Mouse (Mus musculus) kidney, embryonic 14.5 days (tissue): ENCODE data around the gene Mon2. TPM values are rescaled to one million over a fixed set of nuclear protein-coding genes. Genes with fewer than 3 reads are reported as not detected.
A peak's percentile ranks its signal among the peaks of the same experiment; 100 is the strongest.

ENCODE experiments used
- ATAC-seq: fragments of 200-750 bp; cut with Nextera tagmentation; 2 replicates; pipeline ENCODE4 v1.8.0; 2017; ENCODE audit warnings: moderate number of reproducible peaks, mild to moderate bottlenecking, moderate TSS enrichment, moderate library complexity; ENCODE audit not compliant: low FRiP score, low TSS enrichment
- H3K27ac ChIP-seq: fragments of 300-500 bp; sonication (generic); 2 replicates; pipeline ENCODE4 v1.5.1; 2014; ENCODE audit warnings: low read depth, mild to moderate bottlenecking, low read length, moderate library complexity, mixed read lengths
- H3K27me3 ChIP-seq: fragments of 300-500 bp; sonication (generic); 2 replicates; pipeline ENCODE4 v1.6.1; 2014; ENCODE audit warnings: mild to moderate bottlenecking, low read length; ENCODE audit not compliant: control insufficient read depth, insufficient read depth
- H3K36me3 ChIP-seq: fragments of 300-500 bp; sonication (generic); 2 replicates; pipeline ENCODE4 v1.6.1; 2014; ENCODE audit warnings: low read length, mixed read lengths; ENCODE audit not compliant: control insufficient read depth, insufficient read depth
- H3K4me1 ChIP-seq: fragments of 300-500 bp; sonication (generic); 2 replicates; pipeline ENCODE4 v1.6.1; 2014; ENCODE audit warnings: low read length, mixed read lengths; ENCODE audit not compliant: control insufficient read depth, insufficient read depth
- H3K4me2 ChIP-seq: fragments of 300-500 bp; sonication (generic); replicated peaks from 2 replicates; pipeline ENCODE4 v1.6.1; 2014; ENCODE audit warnings: low read depth, mild to moderate bottlenecking, low read length
- H3K4me3 ChIP-seq: fragments of 300-500 bp; sonication (generic); 2 replicates; pipeline ENCODE4 v1.5.1; 2014; ENCODE audit warnings: mild to moderate bottlenecking, low read length
- H3K9ac ChIP-seq: fragments of 300-500 bp; sonication (generic); 2 replicates; pipeline ENCODE4 v1.6.1; 2014; ENCODE audit warnings: low read depth, mild to moderate bottlenecking, low read length, moderate library complexity
- H3K9me3 ChIP-seq: fragments of 300-500 bp; sonication (generic); 2 replicates; pipeline ENCODE4 v1.6.1; 2016; ENCODE audit warnings: low read length; ENCODE audit not compliant: control insufficient read depth
- WGBS: fragments of 180-500 bp; shearing (Covaris S2); extraction: QIAGEN DNeasy Blood & Tissue Kit; methylation state at CpG from one replicate; pipeline ENCODE4 v1.1.7; 2014; 5-methylcytosine and 5-hydroxymethylcytosine counted together
- polyA plus RNA-seq: library from polyadenylated mRNA; unstranded; fragments of >200 nt; fragmentation: Nextera tagmentation; extraction: Ambion mirVana; gene quantifications from 2 replicates; pipeline ENCODE4 v1.2.1, GENCODE M21; 2014

Mon2 gene
- 28.6 and 40.8 TPM in 2 replicates for polyA plus RNA-seq

DNA sequence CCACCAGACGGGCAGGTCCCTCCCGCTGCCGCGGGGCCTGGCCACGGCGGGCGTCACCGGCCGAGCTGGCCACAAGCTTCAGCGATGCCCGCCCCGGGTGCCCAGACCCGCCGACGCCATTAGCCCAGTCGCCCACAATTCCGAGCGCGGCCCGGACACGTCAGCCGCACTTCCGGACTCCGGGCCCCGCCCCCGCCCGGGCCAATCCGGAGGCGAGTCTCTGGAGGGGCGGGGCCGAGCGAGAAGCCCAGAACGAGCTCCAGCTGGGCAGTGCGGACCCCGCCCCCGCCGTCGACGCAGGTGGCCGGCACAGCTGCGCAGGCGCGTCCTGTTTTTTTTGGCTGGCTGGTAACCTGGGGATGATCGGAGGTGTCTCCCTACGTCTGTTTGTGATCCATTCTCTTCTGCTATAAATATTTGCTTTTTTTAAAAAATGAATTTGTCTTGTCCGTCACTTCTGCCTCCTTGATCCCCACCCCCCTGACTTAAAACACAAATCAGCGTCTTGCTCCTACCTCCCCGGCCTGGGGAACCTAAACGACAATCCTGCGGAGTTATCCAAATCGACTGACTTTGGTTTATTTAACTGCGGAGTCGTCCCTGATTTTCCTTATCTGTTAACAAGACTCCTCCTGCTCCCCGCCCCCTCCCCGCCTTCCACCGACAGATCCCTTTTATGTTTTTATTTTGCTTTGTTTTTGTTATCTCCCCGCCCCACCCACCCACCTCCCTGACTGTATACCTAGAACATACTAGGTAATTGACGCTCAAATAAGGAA, at the start of gene Mon2:
Gene Mon2 (minus strand): TSS at position 261 of the 779 bp plus-strand sequence.
- Histone ChIP-seq H3K4me3 (peak within 1 kb of the TSS; percentile 96), H3K27ac (peak within 1 kb of the TSS; percentile 32; the same call in 1 of the 2 replicates), H3K27me3 (no peaks in the 10 kb centered on the region), H3K4me2 (peak within 1 kb of the TSS; percentile 78), H3K4me1 (peaks cover 8% of the 10 kb centered on the region; the same call in 1 of the 2 replicates), H3K9ac (peak within 1 kb of the TSS; percentile 91), H3K36me3 (no peaks in the 10 kb centered on the region), H3K9me3 (no peaks in the 10 kb centered on the region)
- peak; percentile 100 for ATAC-seq
- under 1% methylated on average over 56 of the region's 58 CpGs for WGBS

DNA sequence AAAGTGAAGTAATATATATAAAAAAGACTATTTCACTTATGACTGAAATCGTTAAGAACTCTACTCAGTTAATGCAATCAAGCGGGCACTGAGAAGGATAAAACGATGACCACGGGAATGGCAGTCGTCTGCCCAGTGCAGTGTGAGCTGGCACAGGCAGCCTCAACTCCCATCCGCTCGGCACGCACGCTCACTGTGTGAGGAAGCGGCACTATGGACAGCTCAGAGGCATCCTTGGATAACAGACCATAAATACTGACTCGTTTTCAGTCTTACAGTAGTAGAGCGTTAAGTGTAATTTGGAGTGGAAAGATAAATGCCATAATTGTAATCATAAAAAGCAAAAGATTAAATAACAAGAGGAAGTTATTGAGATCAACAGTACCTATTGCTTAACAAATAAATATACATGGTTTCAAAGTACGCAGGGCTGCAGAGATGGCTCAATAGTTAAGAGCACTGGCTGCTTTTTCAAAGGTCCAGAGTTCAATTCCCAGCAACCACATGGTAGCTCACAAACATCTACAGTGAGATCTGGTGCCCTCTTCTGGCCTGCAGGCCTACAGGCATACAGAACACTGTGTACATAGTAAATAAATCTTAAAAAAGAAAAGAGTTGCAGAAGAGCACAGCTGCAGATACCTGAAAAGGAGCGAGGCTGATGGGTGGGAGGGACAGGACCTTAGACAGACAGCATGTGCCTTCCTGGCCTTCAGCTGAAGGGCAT, 44.5 kb upstream of the Mon2 start:
- peaks cover 77% of the 10 kb centered on the region for H3K36me3 ChIP-seq
- H3K4me1 ChIP-seq: no peaks in the 10 kb centered on the region
- no peak overlapping the region for H3K4me2 ChIP-seq
- no peak overlapping the region for H3K4me3 ChIP-seq
- no peak for ATAC-seq
- H3K27me3 ChIP-seq: no peaks in the 10 kb centered on the region
- no peak overlapping the region for H3K9ac ChIP-seq
- WGBS: 96% methylated on average over 14 of the region's 14 CpGs
- H3K27ac ChIP-seq: no peak overlapping the region
- H3K9me3 ChIP-seq: no peaks in the 10 kb centered on the region

DNA sequence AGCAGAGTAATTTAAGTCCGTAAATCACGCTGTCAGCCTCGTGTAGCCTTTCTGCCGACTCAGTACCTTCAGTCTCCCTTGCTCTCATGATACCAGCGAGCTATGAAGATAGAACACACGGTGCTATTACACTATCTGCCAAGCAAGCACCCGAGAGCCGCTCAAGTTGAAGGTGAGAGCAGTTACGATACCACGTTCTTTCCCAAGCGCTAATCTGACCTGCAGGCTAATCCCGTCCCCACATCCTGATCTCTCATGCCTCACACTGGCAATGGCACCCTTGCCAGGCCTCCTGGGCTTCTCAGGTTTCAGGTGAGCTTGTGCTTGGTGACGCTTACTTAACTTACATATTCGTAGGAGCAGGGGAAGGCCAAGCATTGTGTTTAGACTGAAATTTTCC, 40.6 kb upstream of the Mon2 start:
- Histone ChIP-seq H3K9me3 (no peaks in the 10 kb centered on the region), H3K36me3 (peaks cover 67% of the 10 kb centered on the region)

DNA sequence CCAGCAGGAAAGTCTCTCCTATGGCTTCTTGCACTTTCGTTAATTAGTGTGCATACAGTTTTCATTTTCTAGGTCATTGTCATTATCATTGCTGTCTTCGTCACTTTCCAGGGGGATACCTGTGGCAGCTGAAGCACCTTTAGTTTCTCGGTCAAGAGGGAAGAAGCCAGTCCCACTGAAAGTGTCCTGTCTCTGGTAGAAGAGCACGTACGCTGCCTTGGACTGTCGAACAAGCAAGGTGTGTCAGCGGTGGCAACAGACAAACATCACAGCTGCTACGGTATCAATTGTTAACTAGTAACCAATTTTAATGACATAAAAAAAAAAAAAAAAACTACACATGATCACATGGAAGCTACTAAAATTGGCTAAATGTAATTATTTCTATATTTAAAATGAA, 37.2 kb upstream of the Mon2 start:
- peaks cover 46% of the 10 kb centered on the region for H3K36me3 ChIP-seq
- ATAC-seq: no peak
- WGBS: 94% methylated on average over 8 of the region's 8 CpGs
- no peaks in the 10 kb centered on the region for H3K4me1 ChIP-seq
- no peaks in the 10 kb centered on the region for H3K27me3 ChIP-seq
- H3K4me3 ChIP-seq: no peak overlapping the region
- no peak overlapping the region for H3K4me2 ChIP-seq
- no peaks in the 10 kb centered on the region for H3K9me3 ChIP-seq
- no peak overlapping the region for H3K27ac ChIP-seq
- no peak overlapping the region for H3K9ac ChIP-seq

More for the DNA sequence above, 40.6 kb upstream of the Mon2 start:
- no peak overlapping the region for H3K4me2 ChIP-seq
- no peak overlapping the region for H3K9ac ChIP-seq
- WGBS: 76% methylated on average over 14 of the region's 14 CpGs
- H3K27ac ChIP-seq: no peak overlapping the region
- no peaks in the 10 kb centered on the region for H3K4me1 ChIP-seq
- H3K4me3 ChIP-seq: no peak overlapping the region
- ATAC-seq: no peak
- no peaks in the 10 kb centered on the region for H3K27me3 ChIP-seq

DNA sequence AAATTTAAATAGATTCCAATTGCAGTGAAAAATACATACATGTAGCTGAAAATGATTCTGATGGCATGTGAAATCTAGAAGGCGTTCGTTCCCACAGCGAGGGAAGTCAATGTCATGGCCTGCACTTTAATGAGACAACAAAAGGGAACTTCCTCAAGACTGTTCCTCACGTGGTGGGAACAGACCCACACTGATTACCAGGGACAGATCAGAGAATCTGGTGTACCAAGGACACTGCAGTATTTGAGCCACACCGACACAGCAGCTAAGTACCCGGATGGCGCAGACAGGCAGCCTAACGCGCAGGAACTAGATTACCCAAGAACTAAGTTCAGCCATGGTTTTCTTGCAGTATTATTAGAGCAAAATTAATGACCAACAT, 36.5 kb upstream of the Mon2 start:
- Histone ChIP-seq H3K9me3 (no peaks in the 10 kb centered on the region), H3K4me1 (no peaks in the 10 kb centered on the region), H3K4me3 (no peak overlapping the region), H3K36me3 (peaks cover 39% of the 10 kb centered on the region), H3K27me3 (no peaks in the 10 kb centered on the region), H3K27ac (no peak overlapping the region), H3K9ac (no peak overlapping the region), H3K4me2 (no peak overlapping the region)
- WGBS: 93% methylated on average over 9 of the region's 9 CpGs
- ATAC-seq: no peak

DNA sequence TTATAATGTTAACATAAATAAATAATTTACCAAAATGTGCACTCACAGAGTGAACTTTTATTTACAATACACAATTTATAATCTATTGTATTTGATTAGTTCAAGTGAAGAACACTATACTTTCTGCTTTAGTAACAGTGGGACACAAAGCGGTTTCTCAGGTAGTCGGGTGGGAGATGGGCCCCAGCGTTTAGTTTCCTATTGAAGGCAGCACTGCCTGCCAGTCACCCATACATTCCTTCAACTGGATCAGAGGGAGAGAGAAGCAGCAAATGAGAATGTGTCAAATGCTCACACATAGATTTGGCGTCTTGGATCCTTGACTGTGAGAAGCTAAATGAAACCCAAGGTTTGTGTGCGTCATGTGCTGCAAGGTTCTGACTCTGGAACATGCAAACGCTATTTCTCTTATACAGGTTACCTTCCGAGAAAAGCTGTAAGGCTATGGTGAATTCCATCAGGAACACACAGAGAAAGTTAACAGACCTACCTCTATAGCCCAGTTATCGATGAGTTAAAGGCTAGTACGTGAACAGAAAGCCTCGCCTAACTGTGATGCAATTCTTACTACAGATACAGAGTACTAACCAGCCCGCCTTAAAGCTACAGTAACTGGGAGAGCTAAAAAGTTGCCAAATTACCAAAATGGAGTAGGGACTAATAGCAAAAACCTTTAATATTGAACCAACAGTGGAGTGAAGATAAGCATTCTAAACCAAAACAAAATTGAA, 35.9 kb upstream of the Mon2 start:
- Histone ChIP-seq H3K36me3 (peaks cover 37% of the 10 kb centered on the region), H3K4me2 (no peak overlapping the region), H3K4me1 (no peaks in the 10 kb centered on the region), H3K27ac (no peak overlapping the region), H3K4me3 (no peak overlapping the region), H3K9me3 (no peaks in the 10 kb centered on the region), H3K9ac (no peak overlapping the region), H3K27me3 (no peaks in the 10 kb centered on the region)
- ATAC-seq: no peak
- 91% methylated on average over 11 of the region's 11 CpGs for WGBS

DNA sequence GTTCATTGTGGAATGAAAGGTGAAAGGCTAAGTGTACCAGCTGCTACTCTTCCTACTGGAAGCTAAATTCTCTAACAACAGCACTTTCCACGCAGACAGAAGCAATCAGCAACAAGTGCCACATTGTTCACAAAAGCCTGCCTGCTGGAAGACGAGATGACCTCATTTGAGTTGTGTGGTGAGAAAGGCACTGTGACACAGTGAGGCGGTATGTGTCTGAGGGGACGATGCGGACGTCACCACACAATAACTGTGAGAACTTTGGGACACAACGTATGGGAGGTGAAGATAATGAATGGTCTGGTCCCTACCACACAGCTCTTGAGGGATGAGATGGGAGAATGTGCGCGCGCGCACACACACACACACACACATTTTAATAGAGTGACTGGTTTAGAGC, 34.2 kb upstream of the Mon2 start:
- H3K27ac ChIP-seq: no peak overlapping the region
- H3K4me1 ChIP-seq: no peaks in the 10 kb centered on the region
- 92% methylated on average over 11 of the region's 11 CpGs for WGBS
- no peak overlapping the region for H3K4me2 ChIP-seq
- H3K4me3 ChIP-seq: no peak overlapping the region
- no peaks in the 10 kb centered on the region for H3K9me3 ChIP-seq
- H3K36me3 ChIP-seq: peaks cover 21% of the 10 kb centered on the region
- ATAC-seq: no peak
- H3K27me3 ChIP-seq: no peaks in the 10 kb centered on the region
- H3K9ac ChIP-seq: no peak overlapping the region

DNA sequence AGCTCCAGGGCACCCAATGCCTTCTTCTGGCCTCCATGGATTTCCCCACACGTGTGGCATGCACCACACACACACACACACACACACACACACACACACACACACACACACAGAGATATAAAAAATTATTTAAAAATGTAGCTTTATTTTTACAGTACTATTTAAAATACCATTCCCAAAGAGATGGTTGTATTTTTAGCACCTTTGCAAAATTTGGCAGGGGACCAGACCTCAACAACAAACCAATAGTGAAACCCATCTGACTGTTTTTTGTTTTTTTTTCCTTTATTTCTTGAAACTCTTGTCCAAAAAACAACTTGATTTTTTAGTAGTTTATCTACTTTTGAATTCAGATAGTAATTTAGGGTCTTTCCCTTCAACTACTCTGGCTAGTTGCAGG, 32.2 kb upstream of the Mon2 start:
- Histone ChIP-seq H3K27me3 (no peaks in the 10 kb centered on the region), H3K9me3 (no peaks in the 10 kb centered on the region), H3K27ac (no peak overlapping the region), H3K4me2 (no peak overlapping the region), H3K4me3 (no peak overlapping the region), H3K4me1 (no peaks in the 10 kb centered on the region), H3K9ac (no peak overlapping the region), H3K36me3 (peaks cover 10% of the 10 kb centered on the region; the same call in 1 of the 2 replicates)
- WGBS: 73% methylated on average over 1 of the region's 1 CpGs
- no peak for ATAC-seq
